Mouse (Mus musculus) cortical plate, adult 2 months (tissue): Measurements from ENCODE around the gene Rab3gap1.

Source experiments
- CTCF ChIP-seq: fragments of 200-500 bp; IDR thresholded peaks from 2 replicates; pipeline ENCODE4 v1.5.1; 2011; ENCODE audit warnings: mild to moderate bottlenecking, control low read depth, low read length; ENCODE audit not compliant: insufficient read depth; ENCODE audit errors: extremely low read depth
- POLR2A ChIP-seq: fragments of 200-500 bp; IDR thresholded peaks from 2 replicates; pipeline ENCODE4 v1.6.1; 2011; ENCODE audit warnings: mild to moderate bottlenecking, low read length, control low read depth; ENCODE audit not compliant: insufficient read depth; ENCODE audit errors: extremely low read depth

DNA sequence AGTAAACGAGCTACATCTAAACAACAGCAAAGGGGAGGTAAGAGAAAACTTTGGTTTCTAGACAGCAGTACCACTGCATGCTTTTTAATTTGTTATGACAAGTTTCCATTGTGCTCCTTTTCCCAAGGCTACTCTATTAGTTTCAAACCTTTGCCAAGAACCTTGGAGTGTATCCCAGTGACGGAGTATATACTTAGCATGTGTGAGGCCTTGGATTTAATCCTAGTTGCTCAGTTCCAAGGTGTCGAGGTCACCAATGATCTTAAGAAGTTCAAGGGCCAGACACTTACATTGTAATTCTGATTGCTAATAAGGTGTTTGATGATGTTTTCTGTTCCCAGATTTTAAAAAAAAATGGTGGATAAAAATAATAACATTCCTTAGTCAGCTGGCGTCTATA, 44.5 kb downstream of the Rab3gap1 start:
- TF ChIP-seq CTCF (no peak), POLR2A (no peak)
